Mouse (Mus musculus) midbrain, embryonic 14.5 days (tissue): Measurements from ENCODE around the gene Zkscan17. TPM values are rescaled to one million over a fixed set of nuclear protein-coding genes. Genes with fewer than 3 reads are reported as not detected.
A peak's percentile ranks its signal among the peaks of the same experiment; 100 is the strongest.

Experiments used
- ATAC-seq: fragments of 200-750 bp; cut with Nextera tagmentation; 2 replicates; pipeline ENCODE4 v1.8.0; 2017; ENCODE audit warnings: moderate number of reproducible peaks, moderate library complexity; ENCODE audit not compliant: low FRiP score, low TSS enrichment
- DNase-seq: peaks from one replicate; pipeline ENCODE4 v3.0.0-alpha.2; 2015
- H3K27ac ChIP-seq: fragments of 300-500 bp; sonication (generic); replicated peaks from 2 replicates; pipeline ENCODE4 v1.5.1; 2014; ENCODE audit warnings: mild to moderate bottlenecking, low read depth, low read length, moderate library complexity
- H3K27me3 ChIP-seq: fragments of 300-500 bp; sonication (generic); 2 replicates; pipeline ENCODE4 v1.6.1; 2014; ENCODE audit warnings: low read length, control low read depth, mixed read lengths; ENCODE audit not compliant: control insufficient read depth, insufficient read depth
- H3K36me3 ChIP-seq: fragments of 300-500 bp; sonication (generic); 2 replicates; pipeline ENCODE4 v1.6.1; 2014; ENCODE audit warnings: low read length, control low read depth; ENCODE audit not compliant: control insufficient read depth, insufficient read depth
- H3K4me1 ChIP-seq: fragments of 300-500 bp; sonication (generic); 2 replicates; pipeline ENCODE4 v1.6.1; 2014; ENCODE audit warnings: mild to moderate bottlenecking, antibody characterized with exemption, low read length, control low read depth; ENCODE audit not compliant: control insufficient read depth, insufficient read depth
- H3K4me2 ChIP-seq: fragments of 300-500 bp; sonication (generic); 2 replicates; pipeline ENCODE4 v1.6.1; 2014; ENCODE audit warnings: mild to moderate bottlenecking, low read length, moderate library complexity
- H3K4me3 ChIP-seq: fragments of 300-500 bp; sonication (generic); replicated peaks from 2 replicates; pipeline ENCODE4 v1.5.1; 2014; ENCODE audit warnings: low read depth, low read length
- H3K9ac ChIP-seq: fragments of 300-500 bp; sonication (generic); replicated peaks from 2 replicates; pipeline ENCODE4 v1.6.1; 2014; ENCODE audit warnings: mild to moderate bottlenecking, low read length, moderate library complexity
- H3K9me3 ChIP-seq: fragments of 300-500 bp; sonication (generic); 2 replicates; pipeline ENCODE4 v1.6.1; 2016; ENCODE audit warnings: low read length, control low read depth, mixed read lengths; ENCODE audit not compliant: control insufficient read depth
- WGBS: fragments of 180-500 bp; shearing (Covaris S2); extraction: QIAGEN DNeasy Blood & Tissue Kit; methylation state at CpG from one replicate; pipeline ENCODE4 v1.1.7; 2014; 5-methylcytosine and 5-hydroxymethylcytosine counted together
- polyA plus RNA-seq: library from polyadenylated mRNA; unstranded; fragments of >200 nt; fragmentation: Nextera tagmentation; extraction: Ambion mirVana; gene quantifications from 2 replicates; pipeline ENCODE4 v1.2.1, GENCODE M21; 2014

Gene Zkscan17
- polyA plus RNA-seq, 1 experiment from 2014 or later, result 16.1 TPM

DNA sequence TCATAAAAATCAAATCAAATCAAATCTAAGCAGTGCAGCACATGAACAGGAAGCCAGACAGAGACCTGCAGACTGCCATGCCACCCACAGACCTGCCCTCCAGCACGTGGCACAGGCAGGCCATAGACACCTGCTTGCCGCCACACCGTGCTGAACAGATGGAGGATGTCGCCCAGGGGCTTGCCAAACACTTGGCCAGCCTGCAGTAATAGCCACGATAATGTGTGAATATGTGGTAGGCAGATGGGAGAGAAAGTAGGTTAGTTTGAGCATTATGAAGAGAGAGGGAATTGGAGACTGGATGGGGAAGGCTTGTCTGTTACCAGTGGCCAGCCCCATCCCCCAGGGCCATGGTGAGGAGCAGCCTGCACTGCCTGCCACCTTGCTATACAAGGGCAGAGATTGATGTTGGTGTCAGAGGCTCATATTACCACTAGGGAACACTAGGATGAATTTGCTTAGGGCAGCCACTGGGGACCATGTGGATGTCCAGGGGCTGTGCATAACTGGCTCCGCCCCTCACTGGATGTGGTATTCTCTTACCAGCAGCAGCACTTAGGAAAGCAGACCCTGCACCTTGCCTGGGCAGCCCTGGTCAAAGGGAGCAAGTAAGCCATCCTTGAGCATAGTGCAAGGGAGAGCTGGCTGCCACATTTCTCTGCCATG, 4.5 kb upstream of the Zkscan17 start:
- no peak overlapping the region for H3K27ac ChIP-seq
- no peaks in the 10 kb centered on the region for H3K9me3 ChIP-seq
- no peaks in the 10 kb centered on the region for H3K4me1 ChIP-seq
- ATAC-seq (no peak), DNase-seq (no peak)
- no peak overlapping the region for H3K4me2 ChIP-seq
- H3K4me3 ChIP-seq, result no peak overlapping the region
- H3K9ac ChIP-seq, result no peak overlapping the region
- H3K27me3 ChIP-seq, result no peaks in the 10 kb centered on the region
- no peaks in the 10 kb centered on the region for H3K36me3 ChIP-seq
- WGBS, result 70% methylated on average over 6 of the region's 6 CpGs

GRCm38 (mm10) chr11:59530221-59530620, 3.7 kb upstream of the Zkscan17 start:
- H3K4me2 ChIP-seq, result no peak overlapping the region
- no peak overlapping the region for H3K9ac ChIP-seq
- no peak overlapping the region for H3K27ac ChIP-seq
- no peaks in the 10 kb centered on the region for H3K36me3 ChIP-seq
- no peak overlapping the region for H3K4me3 ChIP-seq
- ATAC-seq, result no peak
- no peak for DNase-seq
- H3K27me3 ChIP-seq, result no peaks in the 10 kb centered on the region
- H3K4me1 ChIP-seq, result no peaks in the 10 kb centered on the region
- no peaks in the 10 kb centered on the region for H3K9me3 ChIP-seq
- 90% methylated on average over 5 of the region's 5 CpGs for WGBS

DNA sequence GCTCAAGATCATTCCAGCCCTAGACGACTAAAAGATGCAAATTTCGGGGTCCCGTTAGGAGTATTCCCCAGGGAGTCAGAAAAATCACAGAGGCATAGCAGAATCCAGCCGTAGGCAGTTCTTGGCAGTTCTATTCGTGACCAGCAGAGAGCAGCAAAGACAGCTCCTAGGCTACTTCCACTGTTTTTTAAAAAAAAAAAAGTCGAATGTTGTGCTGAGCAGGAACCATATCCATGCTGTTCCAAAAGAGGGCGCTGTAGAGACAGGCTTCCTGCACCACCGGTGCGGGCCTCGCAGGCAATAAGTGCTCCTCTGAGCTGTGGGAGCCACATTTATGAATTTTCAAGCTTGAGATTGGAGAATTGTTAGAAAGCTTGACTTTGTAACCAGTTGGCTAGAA, 1.3 kb downstream of the Zkscan17 start:
- no peaks in the 10 kb centered on the region for H3K9me3 ChIP-seq
- no peaks in the 10 kb centered on the region for H3K4me1 ChIP-seq
- no peak overlapping the region for H3K4me3 ChIP-seq
- H3K4me2 ChIP-seq, result no peak overlapping the region
- 13% methylated on average over 10 of the region's 10 CpGs for WGBS
- peak; percentile 89 for DNase-seq
- ATAC-seq, result no peak
- H3K9ac ChIP-seq, result no peak overlapping the region
- no peaks in the 10 kb centered on the region for H3K27me3 ChIP-seq
- no peak overlapping the region for H3K27ac ChIP-seq
- no peaks in the 10 kb centered on the region for H3K36me3 ChIP-seq

GRCm38 (mm10) chr11:59524150-59524549, 2.4 kb downstream of the Zkscan17 start:
- Histone ChIP-seq H3K27me3 (no peaks in the 10 kb centered on the region), H3K9me3 (no peaks in the 10 kb centered on the region), H3K4me2 (no peak overlapping the region), H3K36me3 (no peaks in the 10 kb centered on the region), H3K9ac (no peak overlapping the region), H3K4me3 (no peak overlapping the region), H3K4me1 (no peaks in the 10 kb centered on the region), H3K27ac (no peak overlapping the region)
- ATAC-seq, result no peak
- no peak for DNase-seq
- WGBS, result 96% methylated on average over 2 of the region's 2 CpGs

- Histone ChIP-seq H3K9me3 (no peaks in the 10 kb centered on the region), H3K9ac (no peak overlapping the region), H3K4me3 (no peak overlapping the region), H3K36me3 (no peaks in the 10 kb centered on the region), H3K4me1 (no peaks in the 10 kb centered on the region), H3K27me3 (no peaks in the 10 kb centered on the region), H3K27ac (no peak overlapping the region), H3K4me2 (no peak overlapping the region)
- no peak for ATAC-seq
- DNase-seq, result no peak
- 78% methylated on average over 6 of the region's 6 CpGs for WGBS
Observed at GRCm38 (mm10) chr11:59519741-59520495, 6.6 kb downstream of the Zkscan17 start.

DNA sequence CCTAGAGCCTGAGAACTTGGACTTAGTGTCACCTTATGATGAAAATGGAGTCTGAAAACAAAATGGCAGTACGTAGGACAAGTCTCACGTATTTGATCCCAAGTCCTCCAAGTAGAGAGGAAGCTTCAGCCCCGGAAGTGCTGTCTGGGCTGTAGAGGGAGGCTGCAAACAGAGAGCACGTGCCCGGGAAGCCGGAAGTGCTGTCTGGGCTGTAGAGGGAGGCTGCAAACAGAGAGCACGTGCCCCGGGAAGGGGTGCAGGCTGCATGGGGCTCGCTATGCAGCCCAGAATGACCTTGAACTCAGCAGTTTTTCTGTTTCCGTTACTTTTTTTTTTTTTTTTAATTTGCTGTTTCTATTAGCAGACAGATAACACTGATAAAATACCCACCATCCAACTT, 8.3 kb downstream of the Zkscan17 start:
- no peaks in the 10 kb centered on the region for H3K9me3 ChIP-seq
- H3K4me1 ChIP-seq, result no peaks in the 10 kb centered on the region
- no peaks in the 10 kb centered on the region for H3K36me3 ChIP-seq
- ATAC-seq (no peak), DNase-seq (no peak)
- no peak overlapping the region for H3K4me3 ChIP-seq
- H3K27ac ChIP-seq, result no peak overlapping the region
- H3K4me2 ChIP-seq, result no peak overlapping the region
- H3K9ac ChIP-seq, result no peak overlapping the region
- no peaks in the 10 kb centered on the region for H3K27me3 ChIP-seq
- 74% methylated on average over 10 of the region's 10 CpGs for WGBS

- DNase-seq, result no peak
- WGBS, result 91% methylated on average over 1 of the region's 1 CpGs
- Histone ChIP-seq H3K27me3 (no peaks in the 10 kb centered on the region), H3K4me1 (no peaks in the 10 kb centered on the region), H3K36me3 (no peaks in the 10 kb centered on the region), H3K4me2 (no peak overlapping the region), H3K27ac (no peak overlapping the region), H3K9ac (no peak overlapping the region), H3K4me3 (no peak overlapping the region), H3K9me3 (no peaks in the 10 kb centered on the region)
- ATAC-seq, result no peak
Observed at GRCm38 (mm10) chr11:59517441-59517840, 9.1 kb downstream of the Zkscan17 start.

- Histone ChIP-seq H3K9ac (no peak overlapping the region), H3K4me1 (no peaks in the 10 kb centered on the region), H3K36me3 (0 out of 2 replicates have a peak, but pooled peaks cover 11% of the 10 kb centered on the region), H3K27ac (no peak overlapping the region), H3K27me3 (no peaks in the 10 kb centered on the region), H3K4me2 (no peak overlapping the region), H3K9me3 (no peaks in the 10 kb centered on the region), H3K4me3 (no peak overlapping the region)
- DNase-seq, result no peak
- ATAC-seq, result no peak
- WGBS, result 89% methylated on average over 3 of the region's 3 CpGs
Observed at GRCm38 (mm10) chr11:59514789-59515188, 11.8 kb downstream of the Zkscan17 start.

- H3K4me1 ChIP-seq, result no peaks in the 10 kb centered on the region
- no peak overlapping the region for H3K9ac ChIP-seq
- no peak overlapping the region for H3K4me2 ChIP-seq
- no peaks in the 10 kb centered on the region for H3K9me3 ChIP-seq
- no peak for ATAC-seq
- no peak overlapping the region for H3K4me3 ChIP-seq
- H3K36me3 ChIP-seq, result 0 out of 2 replicates have a peak, but pooled peaks cover 11% of the 10 kb centered on the region
- DNase-seq, result no peak
- no peaks in the 10 kb centered on the region for H3K27me3 ChIP-seq
- no peak overlapping the region for H3K27ac ChIP-seq
- 81% methylated on average over 6 of the region's 6 CpGs for WGBS
Observed at GRCm38 (mm10) chr11:59514381-59514780, 12.2 kb downstream of the Zkscan17 start.
